Mouse (Mus musculus) kidney, embryonic 14.5 days (tissue): ENCODE measurements at regions not wholly inside any gene's neighbourhood (a gene's known extent, or its start where the extent isn't known, plus 50 kb on each side); places are given as distances from the start of the nearest gene placed in this dataset.
A peak's percentile ranks its signal among the peaks of the same experiment; 100 is the strongest.

ENCODE experiments used
- ATAC-seq: fragments of 200-750 bp; cut with Nextera tagmentation; 2 replicates; pipeline ENCODE4 v1.8.0; 2017; ENCODE audit warnings: moderate number of reproducible peaks, mild to moderate bottlenecking, moderate TSS enrichment, moderate library complexity; ENCODE audit not compliant: low FRiP score, low TSS enrichment
- H3K27ac ChIP-seq: fragments of 300-500 bp; sonication (generic); 2 replicates; pipeline ENCODE4 v1.5.1; 2014; ENCODE audit warnings: low read depth, mild to moderate bottlenecking, low read length, moderate library complexity, mixed read lengths
- H3K27me3 ChIP-seq: fragments of 300-500 bp; sonication (generic); 2 replicates; pipeline ENCODE4 v1.6.1; 2014; ENCODE audit warnings: mild to moderate bottlenecking, low read length; ENCODE audit not compliant: control insufficient read depth, insufficient read depth
- H3K36me3 ChIP-seq: fragments of 300-500 bp; sonication (generic); 2 replicates; pipeline ENCODE4 v1.6.1; 2014; ENCODE audit warnings: low read length, mixed read lengths; ENCODE audit not compliant: control insufficient read depth, insufficient read depth
- H3K4me1 ChIP-seq: fragments of 300-500 bp; sonication (generic); 2 replicates; pipeline ENCODE4 v1.6.1; 2014; ENCODE audit warnings: low read length, mixed read lengths; ENCODE audit not compliant: control insufficient read depth, insufficient read depth
- H3K4me2 ChIP-seq: fragments of 300-500 bp; sonication (generic); replicated peaks from 2 replicates; pipeline ENCODE4 v1.6.1; 2014; ENCODE audit warnings: low read depth, mild to moderate bottlenecking, low read length
- H3K4me3 ChIP-seq: fragments of 300-500 bp; sonication (generic); 2 replicates; pipeline ENCODE4 v1.5.1; 2014; ENCODE audit warnings: mild to moderate bottlenecking, low read length
- H3K9ac ChIP-seq: fragments of 300-500 bp; sonication (generic); 2 replicates; pipeline ENCODE4 v1.6.1; 2014; ENCODE audit warnings: low read depth, mild to moderate bottlenecking, low read length, moderate library complexity
- H3K9me3 ChIP-seq: fragments of 300-500 bp; sonication (generic); 2 replicates; pipeline ENCODE4 v1.6.1; 2016; ENCODE audit warnings: low read length; ENCODE audit not compliant: control insufficient read depth
- WGBS: fragments of 180-500 bp; shearing (Covaris S2); extraction: QIAGEN DNeasy Blood & Tissue Kit; methylation state at CpG from one replicate; pipeline ENCODE4 v1.1.7; 2014; 5-methylcytosine and 5-hydroxymethylcytosine counted together

- Histone ChIP-seq H3K9me3 (no peaks in the 10 kb centered on the region), H3K27me3 (no peaks in the 10 kb centered on the region), H3K4me2 (peak overlapping the region; percentile 27), H3K9ac (no peak overlapping the region), H3K27ac (no peak overlapping the region), H3K36me3 (no peaks in the 10 kb centered on the region), H3K4me3 (peak overlapping the region; percentile 15; the same call in 1 of the 2 replicates), H3K4me1 (no peaks in the 10 kb centered on the region)
- no peak for ATAC-seq
- 40% methylated on average over 9 of the region's 9 CpGs for WGBS
These were observed 396.3 kb upstream of the Igfbp7 start for GRCm38 (mm10) chr5:77804113-77804512.

GRCm38 (mm10) chr5:77803562-77803961 lies 395.7 kb upstream of the Igfbp7 start:
- H3K4me1 ChIP-seq: no peaks in the 10 kb centered on the region
- no peak overlapping the region for H3K9ac ChIP-seq
- WGBS: 35% methylated on average over 6 of the region's 6 CpGs
- peak overlapping the region; percentile 15; the same call in 1 of the 2 replicates for H3K4me3 ChIP-seq
- no peak overlapping the region for H3K27ac ChIP-seq
- H3K36me3 ChIP-seq: no peaks in the 10 kb centered on the region
- peak; percentile 53; the same call in 1 of the 2 replicates for ATAC-seq
- peak overlapping the region; percentile 27 for H3K4me2 ChIP-seq
- H3K9me3 ChIP-seq: no peaks in the 10 kb centered on the region
- no peaks in the 10 kb centered on the region for H3K27me3 ChIP-seq

GRCm38 (mm10) chr5:77796960-77797359 lies 389.1 kb upstream of the Igfbp7 start:
- Histone ChIP-seq H3K4me2 (no peak overlapping the region), H3K9me3 (no peaks in the 10 kb centered on the region), H3K27ac (no peak overlapping the region), H3K4me3 (no peak overlapping the region), H3K4me1 (no peaks in the 10 kb centered on the region), H3K27me3 (no peaks in the 10 kb centered on the region), H3K9ac (no peak overlapping the region), H3K36me3 (no peaks in the 10 kb centered on the region)
- no peak for ATAC-seq
- 85% methylated on average over 3 of the region's 3 CpGs for WGBS

DNA sequence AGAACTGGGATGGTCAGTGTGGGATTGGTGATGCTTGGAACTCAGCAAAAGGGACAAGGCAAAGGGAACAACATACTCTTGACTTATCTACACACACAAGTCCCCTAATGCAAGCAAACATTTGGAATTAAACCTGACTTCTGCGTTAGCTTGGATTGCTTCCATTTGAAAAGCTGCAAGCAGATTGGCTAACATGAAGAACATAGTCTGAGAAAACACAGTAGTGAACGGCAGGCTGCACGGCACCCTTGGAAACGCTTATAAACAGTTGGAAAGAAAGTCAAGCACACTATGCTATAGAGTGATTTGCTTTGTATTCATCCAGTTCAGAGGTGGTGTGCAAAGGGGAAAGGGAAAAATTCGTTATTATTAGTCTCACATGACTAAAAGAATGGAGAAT lies 387.9 kb upstream of the Igfbp7 start:
- no peaks in the 10 kb centered on the region for H3K9me3 ChIP-seq
- H3K36me3 ChIP-seq: no peaks in the 10 kb centered on the region
- H3K4me3 ChIP-seq: no peak overlapping the region
- H3K27ac ChIP-seq: no peak overlapping the region
- ATAC-seq: no peak
- WGBS: 83% methylated on average over 5 of the region's 5 CpGs
- H3K4me2 ChIP-seq: no peak overlapping the region
- H3K9ac ChIP-seq: no peak overlapping the region
- H3K27me3 ChIP-seq: no peaks in the 10 kb centered on the region
- H3K4me1 ChIP-seq: no peaks in the 10 kb centered on the region

DNA sequence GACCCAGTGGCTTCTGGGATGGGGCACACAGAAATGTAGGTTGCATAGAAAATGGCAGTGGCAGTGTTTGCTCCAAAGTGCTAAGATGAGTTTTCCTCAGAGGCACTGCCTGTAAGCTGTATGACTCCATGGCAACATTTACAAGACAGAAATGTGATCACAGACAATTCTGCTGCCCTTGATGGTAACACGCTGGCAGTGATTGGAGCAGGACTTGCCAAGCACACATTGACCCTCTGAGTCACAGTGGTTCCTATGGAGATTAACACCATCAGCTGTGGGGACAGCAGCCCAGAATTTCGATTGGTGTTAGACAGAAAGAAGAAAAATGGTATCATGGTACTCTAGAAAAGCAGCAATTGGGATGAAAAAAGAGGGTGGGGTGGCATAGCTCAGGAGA lies 376.1 kb upstream of the Igfbp7 start:
- Histone ChIP-seq H3K27me3 (no peaks in the 10 kb centered on the region), H3K27ac (no peak overlapping the region), H3K4me3 (no peak overlapping the region), H3K9me3 (no peaks in the 10 kb centered on the region), H3K9ac (no peak overlapping the region), H3K4me1 (no peaks in the 10 kb centered on the region), H3K4me2 (no peak overlapping the region), H3K36me3 (no peaks in the 10 kb centered on the region)
- ATAC-seq: no peak
- 70% methylated on average over 2 of the region's 2 CpGs for WGBS

GRCm38 (mm10) chr5:77762426-77763042 lies 354.7 kb upstream of the Igfbp7 start:
- WGBS: 31% methylated on average over 6 of the region's 6 CpGs
- no peak overlapping the region for H3K4me2 ChIP-seq
- no peak overlapping the region for H3K9ac ChIP-seq
- no peaks in the 10 kb centered on the region for H3K4me1 ChIP-seq
- no peak overlapping the region for H3K27ac ChIP-seq
- H3K9me3 ChIP-seq: no peaks in the 10 kb centered on the region
- ATAC-seq: peak; percentile 83
- no peaks in the 10 kb centered on the region for H3K27me3 ChIP-seq
- no peak overlapping the region for H3K4me3 ChIP-seq
- H3K36me3 ChIP-seq: no peaks in the 10 kb centered on the region

GRCm38 (mm10) chr5:77762013-77762412 lies 354.2 kb upstream of the Igfbp7 start:
- H3K4me3 ChIP-seq: no peak overlapping the region
- H3K4me1 ChIP-seq: no peaks in the 10 kb centered on the region
- no peaks in the 10 kb centered on the region for H3K27me3 ChIP-seq
- H3K9ac ChIP-seq: no peak overlapping the region
- H3K9me3 ChIP-seq: no peaks in the 10 kb centered on the region
- WGBS: 88% methylated on average over 6 of the region's 6 CpGs
- no peak overlapping the region for H3K27ac ChIP-seq
- no peak overlapping the region for H3K4me2 ChIP-seq
- no peaks in the 10 kb centered on the region for H3K36me3 ChIP-seq
- no peak for ATAC-seq

- 90% methylated on average over 1 of the region's 1 CpGs for WGBS
- Histone ChIP-seq H3K27me3 (no peaks in the 10 kb centered on the region), H3K4me3 (no peak overlapping the region), H3K4me1 (no peaks in the 10 kb centered on the region), H3K9me3 (no peaks in the 10 kb centered on the region), H3K27ac (no peak overlapping the region), H3K9ac (no peak overlapping the region), H3K4me2 (no peak overlapping the region), H3K36me3 (no peaks in the 10 kb centered on the region)
- ATAC-seq: no peak
These were observed 341.1 kb upstream of the Igfbp7 start for GRCm38 (mm10) chr5:77748933-77749332.

- H3K4me1 ChIP-seq: no peaks in the 10 kb centered on the region
- no peaks in the 10 kb centered on the region for H3K27me3 ChIP-seq
- H3K4me2 ChIP-seq: no peak overlapping the region
- ATAC-seq: no peak
- no peak overlapping the region for H3K9ac ChIP-seq
- H3K36me3 ChIP-seq: no peaks in the 10 kb centered on the region
- H3K4me3 ChIP-seq: no peak overlapping the region
- H3K9me3 ChIP-seq: no peaks in the 10 kb centered on the region
- WGBS: 88% methylated on average over 5 of the region's 5 CpGs
- H3K27ac ChIP-seq: no peak overlapping the region
These were observed 338.8 kb upstream of the Igfbp7 start for GRCm38 (mm10) chr5:77746604-77747003.
